Mouse (Mus musculus): ENCODE measurements around the gene Ltb. TPM values are rescaled to one million over a fixed set of nuclear protein-coding genes. Genes with fewer than 3 reads are reported as not detected.
A peak's percentile ranks its signal among the peaks of the same experiment; 100 is the strongest.

The Ltb gene
- polyA plus RNA-seq, 1 experiment from 2014 or later = 0.97 TPM

- peak overlapping the region; percentile 68; the same call in 1 of the 2 replicates for H3K27ac ChIP-seq (replicated peaks)
- H3K4me1 ChIP-seq (replicated peaks) = peaks cover 7% of the 10 kb centered on the region
- H3K4me3 ChIP-seq = peak overlapping the region; percentile 37
- H3K27me3 ChIP-seq = no peaks in the 10 kb centered on the region
- WGBS = 4% methylated on average over 18 of the region's 18 CpGs
- H3K9ac ChIP-seq = 0 out of 2 replicates have a peak overlapping the region, but pooled peaks have one; percentile 10
- no peaks in the 10 kb centered on the region for H3K9me3 ChIP-seq
- peak; percentile 34; the same call in 1 of the 2 replicates for ATAC-seq (ENCODE audit: low FRiP score, low read depth)
- H3K4me2 ChIP-seq = peak overlapping the region; percentile 58
- H3K36me3 ChIP-seq = no peaks in the 10 kb centered on the region
Measured at GRCm38 (mm10) chr17:35185639-35186611, 8.3 kb upstream of the Ltb start.

GRCm38 (mm10) chr17:35186681-35187080, 7.6 kb upstream of the Ltb start:
- WGBS = 0% methylated on average over 4 of the region's 4 CpGs
- Histone ChIP-seq H3K4me3 (peak overlapping the region; percentile 37), H3K27ac (replicated peaks) (peak overlapping the region; percentile 68), H3K4me1 (replicated peaks) (peaks cover 7% of the 10 kb centered on the region), H3K4me2 (peak overlapping the region; percentile 58), H3K9me3 (no peaks in the 10 kb centered on the region), H3K27me3 (no peaks in the 10 kb centered on the region), H3K9ac (no peak overlapping the region), H3K36me3 (no peaks in the 10 kb centered on the region)
- peak; percentile 61; the same call in 1 of the 2 replicates for ATAC-seq (ENCODE audit: low FRiP score, low read depth)

- WGBS = 86% methylated on average over 4 of the region's 4 CpGs
- no peaks in the 10 kb centered on the region for H3K36me3 ChIP-seq
- no peaks in the 10 kb centered on the region for H3K27me3 ChIP-seq
Measured at GRCm38 (mm10) chr17:35187345-35187744, 6.9 kb upstream of the Ltb start.

GRCm38 (mm10) chr17:35187959-35188610, 6.2 kb upstream of the Ltb start, which contains the start of gene Lst1:
Gene Lst1, minus strand, starts transcription at chr17:35188439.
- ATAC-seq (ENCODE audit: low FRiP score, low read depth) = no peak
- Histone ChIP-seq H3K9me3 (no peaks in the 10 kb centered on the region), H3K36me3 (no peaks in the 10 kb centered on the region), H3K4me2 (no peak within 1 kb of the TSS), H3K27ac (replicated peaks) (no peak within 1 kb of the TSS), H3K27me3 (no peaks in the 10 kb centered on the region), H3K4me3 (no peak within 1 kb of the TSS), H3K4me1 (replicated peaks) (peaks cover 7% of the 10 kb centered on the region), H3K9ac (no peak within 1 kb of the TSS)
- 74% methylated on average over 7 of the region's 7 CpGs for WGBS

More at GRCm38 (mm10) chr17:35187345-35187744, 6.9 kb upstream of the Ltb start:
- H3K9ac ChIP-seq = no peak overlapping the region
- no peaks in the 10 kb centered on the region for H3K9me3 ChIP-seq
- no peak overlapping the region for H3K4me2 ChIP-seq
- ATAC-seq (ENCODE audit: low FRiP score, low read depth) = no peak
- no peak overlapping the region for H3K27ac ChIP-seq (replicated peaks)
- peaks cover 7% of the 10 kb centered on the region for H3K4me1 ChIP-seq (replicated peaks)
- H3K4me3 ChIP-seq = no peak overlapping the region

GRCm38 (mm10) chr17:35189186-35189585, 5.1 kb upstream of the Ltb start:
- ATAC-seq (ENCODE audit: low FRiP score, low read depth) = no peak
- Histone ChIP-seq H3K9ac (no peak overlapping the region), H3K27me3 (peaks cover 4% of the 10 kb centered on the region), H3K27ac (replicated peaks) (no peak overlapping the region), H3K4me3 (no peak overlapping the region), H3K36me3 (no peaks in the 10 kb centered on the region), H3K9me3 (no peaks in the 10 kb centered on the region), H3K4me1 (replicated peaks) (peaks cover 7% of the 10 kb centered on the region), H3K4me2 (no peak overlapping the region)
- WGBS = 92% methylated on average over 1 of the region's 1 CpGs

GRCm38 (mm10) chr17:35190096-35190495, 4.1 kb upstream of the Ltb start:
- peaks cover 14% of the 10 kb centered on the region for H3K27me3 ChIP-seq
- H3K4me2 ChIP-seq = no peak overlapping the region
- H3K4me1 ChIP-seq (replicated peaks) = peaks cover 7% of the 10 kb centered on the region
- H3K27ac ChIP-seq (replicated peaks) = no peak overlapping the region
- no peak overlapping the region for H3K4me3 ChIP-seq
- no peaks in the 10 kb centered on the region for H3K36me3 ChIP-seq
- ATAC-seq (ENCODE audit: low FRiP score, low read depth) = no peak
- no peaks in the 10 kb centered on the region for H3K9me3 ChIP-seq
- 79% methylated on average over 4 of the region's 4 CpGs for WGBS
- no peak overlapping the region for H3K9ac ChIP-seq

- Histone ChIP-seq H3K9me3 (no peaks in the 10 kb centered on the region), H3K4me1 (replicated peaks) (peaks cover 10% of the 10 kb centered on the region), H3K4me2 (no peak overlapping the region), H3K27ac (replicated peaks) (no peak overlapping the region), H3K27me3 (peaks cover 28% of the 10 kb centered on the region), H3K36me3 (no peaks in the 10 kb centered on the region), H3K4me3 (no peak overlapping the region), H3K9ac (no peak overlapping the region)
- ATAC-seq (ENCODE audit: low FRiP score, low read depth) = no peak
- 74% methylated on average over 2 of the region's 2 CpGs for WGBS
Measured at GRCm38 (mm10) chr17:35191723-35192122, 2.5 kb upstream of the Ltb start.

- ATAC-seq (ENCODE audit: low FRiP score, low read depth) = no peak
- 80% methylated on average over 5 of the region's 5 CpGs for WGBS
Measured at GRCm38 (mm10) chr17:35192924-35193323, 1.3 kb upstream of the Ltb start.

GRCm38 (mm10) chr17:35194844-35195630, 798 bp downstream of the Ltb start:
- H3K27ac ChIP-seq (replicated peaks) = no peak overlapping the region
- peak overlapping the region; percentile 40 for H3K4me3 ChIP-seq
- peaks cover 34% of the 10 kb centered on the region for H3K27me3 ChIP-seq
- H3K4me2 ChIP-seq = peak overlapping the region; percentile 69
- 0 out of 2 replicates have a peak overlapping the region, but pooled peaks have one; percentile 36 for H3K9ac ChIP-seq
- WGBS = 43% methylated on average over 19 of the region's 19 CpGs
- no peaks in the 10 kb centered on the region for H3K9me3 ChIP-seq
- peak; percentile 51; the same call in 1 of the 2 replicates for ATAC-seq (ENCODE audit: low FRiP score, low read depth)
- H3K4me1 ChIP-seq (replicated peaks) = peaks cover 10% of the 10 kb centered on the region
- no peaks in the 10 kb centered on the region for H3K36me3 ChIP-seq

More at GRCm38 (mm10) chr17:35192924-35193323, 1.3 kb upstream of the Ltb start:
- no peaks in the 10 kb centered on the region for H3K9me3 ChIP-seq
- peaks cover 10% of the 10 kb centered on the region for H3K4me1 ChIP-seq (replicated peaks)
- peaks cover 34% of the 10 kb centered on the region for H3K27me3 ChIP-seq
- no peak overlapping the region for H3K27ac ChIP-seq (replicated peaks)
- no peak overlapping the region for H3K4me2 ChIP-seq
- no peaks in the 10 kb centered on the region for H3K36me3 ChIP-seq
- H3K4me3 ChIP-seq = no peak overlapping the region
- no peak overlapping the region for H3K9ac ChIP-seq

GRCm38 (mm10) chr17:35195631-35196320, 1.5 kb downstream of the Ltb start:
- ATAC-seq (ENCODE audit: low FRiP score, low read depth) = peak; percentile 82
- H3K9ac ChIP-seq = peak overlapping the region; percentile 36; the same call in 1 of the 2 replicates
- H3K4me2 ChIP-seq = peak overlapping the region; percentile 69
- H3K27ac ChIP-seq (replicated peaks) = no peak overlapping the region
- H3K9me3 ChIP-seq = no peaks in the 10 kb centered on the region
- 1% methylated on average over 66 of the region's 66 CpGs for WGBS
- peak overlapping the region; percentile 40 for H3K4me3 ChIP-seq
- peaks cover 10% of the 10 kb centered on the region for H3K4me1 ChIP-seq (replicated peaks)
- H3K27me3 ChIP-seq = peaks cover 34% of the 10 kb centered on the region
- H3K36me3 ChIP-seq = no peaks in the 10 kb centered on the region

GRCm38 (mm10) chr17:35196321-35196641, 2.0 kb downstream of the Ltb start:
- Histone ChIP-seq H3K4me3 (peak overlapping the region; percentile 40), H3K9me3 (no peaks in the 10 kb centered on the region), H3K4me1 (replicated peaks) (peaks cover 10% of the 10 kb centered on the region), H3K9ac (no peak overlapping the region), H3K27ac (replicated peaks) (no peak overlapping the region), H3K36me3 (no peaks in the 10 kb centered on the region), H3K27me3 (peaks cover 35% of the 10 kb centered on the region), H3K4me2 (peak overlapping the region; percentile 69)
- no peak for ATAC-seq (ENCODE audit: low FRiP score, low read depth)
- 35% methylated on average over 9 of the region's 9 CpGs for WGBS
